Mouse (Mus musculus): ENCODE results near the gene Itpr1. TPM values are rescaled to one million over a fixed set of nuclear protein-coding genes. Genes with fewer than 3 reads are reported as not detected.

Itpr1 gene
- polyA plus RNA-seq, 1 experiment: 37.7 TPM

DNA sequence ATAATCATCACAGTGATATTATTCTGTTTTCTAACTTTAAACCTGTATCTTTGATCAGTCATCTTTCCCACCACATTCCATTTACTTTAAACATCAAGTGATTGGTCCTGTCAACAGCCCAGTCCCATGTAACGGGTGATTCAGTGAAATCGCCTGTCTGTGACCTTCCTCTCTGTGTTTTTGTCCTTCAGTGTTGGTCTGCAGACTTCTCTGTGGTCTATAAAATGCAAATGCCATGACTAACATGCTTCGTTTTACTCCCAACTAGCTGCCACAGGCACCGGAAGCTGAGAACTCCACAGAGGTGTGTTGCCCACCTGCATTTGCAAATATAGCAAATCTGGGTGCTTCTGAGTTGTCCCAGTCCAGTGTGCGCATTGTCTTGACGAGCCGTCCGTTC lies 218.3 kb downstream of the Itpr1 start:
- Histone ChIP-seq H3K4me3 (replicated peaks; ENCODE audit: extremely low read depth, low read depth, low read length) (no peak overlapping the region), H3K4me1 (ENCODE audit: control insufficient read depth, insufficient read depth, low read length) (peaks cover 5% of the 10 kb centered on the region; the same call in 1 of the 2 replicates)
- DNase-seq: no peak
- 93% methylated on average over 8 of the region's 8 CpGs for WGBS
- no peak for TF ChIP-seq CTCF (IDR thresholded peaks at IDR 0.05; ENCODE audit: insufficient read depth, low read length)
- TF ChIP-seq POLR2A (IDR thresholded peaks at IDR 0.05; ENCODE audit: borderline replicate concordance, extremely low read depth, low read depth, low read length): no peak

GRCm38 (mm10) chr6:108432836-108433235 lies 219.9 kb downstream of the Itpr1 start:
- Histone ChIP-seq H3K4me1 (ENCODE audit: control insufficient read depth, insufficient read depth, low read length) (no peaks in the 10 kb centered on the region), H3K4me3 (replicated peaks; ENCODE audit: extremely low read depth, low read depth, low read length) (no peak overlapping the region)
- no peak for DNase-seq
- WGBS: 58% methylated on average over 4 of the region's 4 CpGs
- no peak for TF ChIP-seq CTCF (IDR thresholded peaks at IDR 0.05; ENCODE audit: insufficient read depth, low read length)
- TF ChIP-seq POLR2A (IDR thresholded peaks at IDR 0.05; ENCODE audit: borderline replicate concordance, extremely low read depth, low read depth, low read length): no peak

DNA sequence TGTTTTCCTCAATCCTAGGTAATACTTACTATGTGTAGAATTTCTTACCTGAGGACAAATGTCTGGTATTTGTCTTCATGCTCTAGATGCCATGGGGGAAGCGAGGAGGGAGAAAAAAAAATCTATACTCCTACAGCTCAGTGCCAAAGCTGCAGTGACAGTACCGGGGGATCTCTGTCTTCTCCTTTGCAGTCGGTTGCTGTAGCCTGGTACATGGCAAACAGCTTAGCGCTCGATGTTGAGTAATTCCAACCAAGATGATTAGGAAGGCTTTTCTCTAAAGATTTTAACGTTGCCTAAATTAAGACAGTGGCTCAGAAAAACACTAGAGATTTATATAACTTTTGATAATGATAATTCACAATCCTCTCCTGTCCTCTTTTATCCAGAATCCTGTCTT lies 221.9 kb downstream of the Itpr1 start:
- TF ChIP-seq CTCF (IDR thresholded peaks at IDR 0.05; ENCODE audit: insufficient read depth, low read length): no peak
- no peak for TF ChIP-seq POLR2A (IDR thresholded peaks at IDR 0.05; ENCODE audit: borderline replicate concordance, extremely low read depth, low read depth, low read length)
- WGBS: 73% methylated on average over 6 of the region's 6 CpGs
- Histone ChIP-seq H3K4me3 (replicated peaks; ENCODE audit: extremely low read depth, low read depth, low read length) (no peak overlapping the region), H3K4me1 (ENCODE audit: control insufficient read depth, insufficient read depth, low read length) (no peaks in the 10 kb centered on the region)
- no peak for DNase-seq

DNA sequence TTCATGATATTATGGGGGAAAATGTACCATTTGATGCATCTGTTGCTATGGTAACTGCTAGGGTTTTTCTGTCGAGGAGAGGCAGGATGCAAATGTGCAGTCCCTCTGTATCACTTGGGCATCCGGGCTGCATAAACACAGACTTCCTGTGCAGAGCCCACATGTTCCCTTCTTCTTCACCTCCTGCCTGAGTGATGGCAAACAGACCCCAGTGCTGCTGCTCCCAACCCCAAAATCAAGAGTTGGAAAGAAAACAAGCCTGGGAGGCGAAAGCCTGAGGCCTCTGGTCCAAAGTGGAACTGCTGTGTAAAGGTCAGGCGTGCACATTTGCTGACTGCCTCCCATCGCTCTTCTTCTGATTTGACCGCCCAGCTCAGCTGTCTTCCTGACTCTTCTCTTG lies 222.6 kb downstream of the Itpr1 start:
- DNase-seq: no peak

GRCm38 (mm10) chr6:108436608-108437007 lies 223.7 kb downstream of the Itpr1 start:
- H3K4me3 ChIP-seq (replicated peaks; ENCODE audit: extremely low read depth, low read depth, low read length): no peak overlapping the region
- no peak for TF ChIP-seq CTCF (IDR thresholded peaks at IDR 0.05; ENCODE audit: insufficient read depth, low read length)
- TF ChIP-seq POLR2A (IDR thresholded peaks at IDR 0.05; ENCODE audit: borderline replicate concordance, extremely low read depth, low read depth, low read length): no peak
- no peak for DNase-seq
- no peaks in the 10 kb centered on the region for H3K4me1 ChIP-seq (ENCODE audit: control insufficient read depth, insufficient read depth, low read length)
- WGBS: 38% methylated on average over 5 of the region's 5 CpGs

More for the DNA sequence above, 222.6 kb downstream of the Itpr1 start:
- Histone ChIP-seq H3K4me3 (replicated peaks; ENCODE audit: extremely low read depth, low read depth, low read length) (no peak overlapping the region), H3K4me1 (ENCODE audit: control insufficient read depth, insufficient read depth, low read length) (no peaks in the 10 kb centered on the region)
- TF ChIP-seq CTCF (IDR thresholded peaks at IDR 0.05; ENCODE audit: insufficient read depth, low read length): no peak
- TF ChIP-seq POLR2A (IDR thresholded peaks at IDR 0.05; ENCODE audit: borderline replicate concordance, extremely low read depth, low read depth, low read length): no peak
- WGBS: 60% methylated on average over 6 of the region's 6 CpGs

GRCm38 (mm10) chr6:108441290-108441689 lies 228.4 kb downstream of the Itpr1 start:
- 99% methylated on average over 2 of the region's 2 CpGs for WGBS
- no peak for DNase-seq
- Histone ChIP-seq H3K4me3 (replicated peaks; ENCODE audit: extremely low read depth, low read depth, low read length) (no peak overlapping the region), H3K4me1 (ENCODE audit: control insufficient read depth, insufficient read depth, low read length) (no peaks in the 10 kb centered on the region)
- no peak for TF ChIP-seq CTCF (IDR thresholded peaks at IDR 0.05; ENCODE audit: insufficient read depth, low read length)
- TF ChIP-seq POLR2A (IDR thresholded peaks at IDR 0.05; ENCODE audit: borderline replicate concordance, extremely low read depth, low read depth, low read length): no peak

DNA sequence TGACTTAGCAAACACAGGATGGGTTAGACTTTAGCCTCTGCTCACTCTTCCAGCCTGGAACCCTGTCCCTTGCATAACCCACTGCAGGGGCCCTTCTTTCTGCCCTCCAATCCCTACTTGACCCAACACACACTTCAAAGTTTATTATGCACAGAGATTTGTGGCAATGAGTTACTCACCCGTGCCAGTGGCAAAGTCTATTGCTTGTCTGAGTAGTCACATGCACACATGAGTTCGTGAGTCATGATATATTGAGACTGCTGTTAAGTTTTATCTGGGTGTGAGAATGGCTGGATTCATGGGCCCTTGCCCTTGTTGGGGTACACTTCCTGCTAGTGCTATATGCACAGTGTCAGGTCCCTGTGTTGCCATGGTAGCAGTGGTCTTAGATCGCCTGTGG lies 229.4 kb downstream of the Itpr1 start:
- DNase-seq: no peak
- H3K4me1 ChIP-seq (ENCODE audit: control insufficient read depth, insufficient read depth, low read length): peaks cover 7% of the 10 kb centered on the region
- TF ChIP-seq POLR2A (IDR thresholded peaks at IDR 0.05; ENCODE audit: borderline replicate concordance, extremely low read depth, low read depth, low read length): no peak
- TF ChIP-seq CTCF (IDR thresholded peaks at IDR 0.05; ENCODE audit: insufficient read depth, low read length): no peak
- no peak overlapping the region for H3K4me3 ChIP-seq (replicated peaks; ENCODE audit: extremely low read depth, low read depth, low read length)
- 85% methylated on average over 3 of the region's 3 CpGs for WGBS

DNA sequence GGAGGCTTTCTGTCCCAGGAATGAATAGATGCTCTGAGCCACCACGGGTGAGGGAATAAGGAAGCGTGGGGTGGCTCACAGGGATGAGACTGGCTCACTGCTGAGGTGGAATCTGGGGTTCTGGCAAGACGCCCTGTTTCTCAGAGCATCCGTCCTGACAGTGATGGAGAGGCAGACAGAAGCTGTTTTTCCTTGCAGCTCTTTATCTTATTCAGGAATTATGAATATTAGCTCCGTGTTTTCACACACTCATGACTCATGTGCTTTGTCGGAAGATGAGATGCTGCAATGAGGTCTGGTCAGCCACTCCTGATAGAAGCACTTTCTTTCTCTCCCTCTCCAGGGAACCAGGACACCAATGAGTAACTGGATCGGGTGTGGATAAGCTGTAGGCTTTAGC lies 231.5 kb downstream of the Itpr1 start:
- Histone ChIP-seq H3K4me3 (replicated peaks; ENCODE audit: extremely low read depth, low read depth, low read length) (no peak overlapping the region), H3K4me1 (ENCODE audit: control insufficient read depth, insufficient read depth, low read length) (peaks cover 11% of the 10 kb centered on the region)
- 61% methylated on average over 7 of the region's 7 CpGs for WGBS
- TF ChIP-seq CTCF (IDR thresholded peaks at IDR 0.05; ENCODE audit: insufficient read depth, low read length) (no peak), POLR2A (IDR thresholded peaks at IDR 0.05; ENCODE audit: borderline replicate concordance, extremely low read depth, low read depth, low read length) (no peak)
- no peak for DNase-seq

GRCm38 (mm10) chr6:108445006-108445405 lies 232.1 kb downstream of the Itpr1 start:
- peaks cover 11% of the 10 kb centered on the region for H3K4me1 ChIP-seq (ENCODE audit: control insufficient read depth, insufficient read depth, low read length)
- no peak for DNase-seq
- WGBS: 56% methylated on average over 7 of the region's 7 CpGs
- TF ChIP-seq POLR2A (IDR thresholded peaks at IDR 0.05; ENCODE audit: borderline replicate concordance, extremely low read depth, low read depth, low read length): no peak
- TF ChIP-seq CTCF (IDR thresholded peaks at IDR 0.05; ENCODE audit: insufficient read depth, low read length): no peak
- no peak overlapping the region for H3K4me3 ChIP-seq (replicated peaks; ENCODE audit: extremely low read depth, low read depth, low read length)

DNA sequence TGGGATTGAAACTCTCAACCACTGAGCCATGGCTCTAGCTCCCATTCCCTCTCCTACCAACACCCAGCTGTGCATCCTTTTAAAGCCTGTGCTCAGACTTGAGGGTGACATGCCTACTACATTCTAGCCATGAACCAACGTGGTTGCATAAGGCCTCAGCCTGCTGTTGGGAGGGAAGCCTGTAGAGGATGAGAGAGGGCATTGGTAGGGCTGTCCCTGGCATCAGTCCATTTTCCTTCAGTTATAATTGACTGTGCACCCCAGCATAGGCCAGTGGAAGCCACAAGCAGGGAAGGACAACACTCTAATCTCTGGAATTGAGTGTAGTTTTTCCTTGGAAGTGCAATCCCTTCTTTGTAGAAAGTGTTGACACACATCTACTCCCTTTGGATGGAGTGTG lies 233.9 kb downstream of the Itpr1 start:
- TF ChIP-seq POLR2A (IDR thresholded peaks at IDR 0.05; ENCODE audit: borderline replicate concordance, extremely low read depth, low read depth, low read length) (no peak), CTCF (IDR thresholded peaks at IDR 0.05; ENCODE audit: insufficient read depth, low read length) (no peak)
- WGBS: 31% methylated on average over 1 of the region's 1 CpGs
- DNase-seq: no peak
- no peak overlapping the region for H3K4me3 ChIP-seq (replicated peaks; ENCODE audit: extremely low read depth, low read depth, low read length)
- H3K4me1 ChIP-seq (ENCODE audit: control insufficient read depth, insufficient read depth, low read length): peaks cover 11% of the 10 kb centered on the region

Measured in lung, adult 2 months (tissue).